Mouse (Mus musculus) embryo, embryonic 11 days (tissue): ENCODE measurements at regions not wholly inside any gene's neighbourhood (a gene's known extent, or its start where the extent isn't known, plus 50 kb on each side); places are given as distances from the start of the nearest gene placed in this dataset.

ENCODE experiments used
- DNase-seq: peaks from one replicate; pipeline ENCODE4 v3.0.0-alpha.2; 2015

DNA sequence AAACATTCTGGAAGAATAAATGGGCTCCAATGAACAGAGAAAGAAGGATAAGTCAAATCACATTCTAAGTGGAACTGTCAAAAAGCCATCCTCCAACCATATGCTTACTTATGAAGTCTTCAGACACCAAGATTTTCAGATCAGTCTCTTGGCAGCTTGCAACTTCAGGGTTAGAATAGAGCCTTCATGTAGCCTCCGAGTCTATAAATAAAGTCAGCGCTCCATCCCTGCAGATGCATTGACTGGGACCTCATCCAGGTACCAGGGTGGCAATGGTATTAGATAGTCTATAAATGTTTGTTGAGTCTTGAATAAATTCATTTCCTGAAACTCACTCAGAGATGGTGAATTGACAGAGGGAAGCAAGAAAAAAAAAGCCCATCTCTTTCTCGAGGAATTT lies 107.2 kb upstream of the Eepd1 start:
- no peak for DNase-seq

GRCm38 (mm10) chr9:25376209-25376608 lies 105.1 kb upstream of the Eepd1 start:
- DNase-seq: no peak

- no peak for DNase-seq
Observed at GRCm38 (mm10) chr9:25377771-25378747, 103.3 kb upstream of the Eepd1 start.

- no peak for DNase-seq
Observed at GRCm38 (mm10) chr9:25385333-25385732, 96.0 kb upstream of the Eepd1 start.

DNA sequence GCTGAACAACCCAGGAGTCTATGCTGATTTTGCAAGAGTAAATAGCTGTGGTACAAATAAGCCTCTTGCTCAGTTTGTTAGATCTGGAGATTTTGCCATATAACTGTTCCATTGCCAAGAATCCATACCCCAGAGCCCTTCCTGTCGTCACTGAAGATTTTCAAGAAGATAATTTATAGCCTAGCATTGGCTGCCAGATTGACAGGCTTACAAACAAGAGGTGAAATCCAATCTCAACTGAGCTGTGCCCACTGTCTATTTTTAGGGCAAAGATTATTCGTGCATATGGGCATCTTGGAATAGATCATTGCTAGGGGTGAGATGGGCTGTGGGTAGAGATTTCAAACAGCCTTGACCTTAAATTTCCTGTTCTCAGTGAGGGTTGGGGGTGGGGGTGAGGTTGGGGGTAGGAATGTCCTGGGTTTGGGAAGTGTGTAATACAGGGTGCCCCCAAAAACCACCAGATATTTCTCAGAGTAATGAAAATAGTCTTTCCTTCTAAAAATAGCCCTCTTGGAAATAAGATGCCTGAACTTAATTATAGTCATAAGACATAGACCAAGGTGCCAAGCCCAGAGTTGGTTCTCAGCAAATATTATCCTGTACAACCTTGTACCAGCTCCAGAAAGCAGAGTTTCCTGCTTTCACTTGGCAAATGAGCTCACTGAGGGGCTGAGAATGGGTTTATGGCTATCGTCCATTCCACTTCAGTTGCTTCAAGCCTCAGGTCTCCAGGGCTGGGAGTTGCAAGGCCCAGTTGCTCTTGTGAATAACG lies 93.3 kb upstream of the Eepd1 start:
- DNase-seq: no peak

DNA sequence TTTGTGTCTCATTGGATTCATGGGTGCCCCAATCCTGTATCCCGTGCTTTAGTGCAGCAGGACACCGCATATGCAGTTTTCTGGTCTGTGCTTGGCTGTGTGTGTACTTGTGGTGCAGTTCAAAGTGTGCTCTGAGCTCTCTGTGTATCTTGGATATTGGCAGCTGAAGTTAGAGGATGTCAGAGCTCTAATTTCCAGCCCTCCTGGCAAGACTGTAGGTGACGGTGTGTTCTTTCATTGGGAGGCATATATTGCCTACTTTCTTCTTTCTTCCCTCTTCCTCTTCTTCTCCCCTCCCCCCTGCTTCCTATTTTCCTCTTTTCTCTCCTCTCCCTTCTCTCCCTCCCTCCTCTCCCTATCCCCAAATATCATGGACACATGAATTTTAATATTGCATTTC lies 92.0 kb upstream of the Eepd1 start:
- DNase-seq: no peak

- DNase-seq: peak; percentile 76
Observed at GRCm38 (mm10) chr9:25400647-25401335, 80.6 kb upstream of the Eepd1 start.

DNA sequence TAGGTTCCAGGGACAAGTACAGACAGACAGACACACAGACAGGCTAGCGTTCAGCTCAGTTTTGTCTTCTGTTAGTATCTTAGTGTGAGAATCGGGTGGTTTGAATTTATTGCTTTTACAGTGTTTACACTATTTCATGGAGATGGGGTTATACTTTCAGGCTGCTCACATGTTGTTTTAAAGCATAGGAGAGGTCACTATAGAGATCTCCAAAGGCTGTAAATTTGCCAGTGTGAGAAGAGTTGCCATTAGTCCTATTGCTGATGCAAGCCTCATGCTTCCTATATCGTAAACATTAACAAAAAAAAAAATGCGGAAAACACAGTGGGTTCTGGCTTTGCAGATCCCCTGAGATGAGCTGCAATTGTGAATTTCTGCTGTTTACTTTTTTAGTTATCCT lies 75.5 kb upstream of the Eepd1 start:
- no peak for DNase-seq

DNA sequence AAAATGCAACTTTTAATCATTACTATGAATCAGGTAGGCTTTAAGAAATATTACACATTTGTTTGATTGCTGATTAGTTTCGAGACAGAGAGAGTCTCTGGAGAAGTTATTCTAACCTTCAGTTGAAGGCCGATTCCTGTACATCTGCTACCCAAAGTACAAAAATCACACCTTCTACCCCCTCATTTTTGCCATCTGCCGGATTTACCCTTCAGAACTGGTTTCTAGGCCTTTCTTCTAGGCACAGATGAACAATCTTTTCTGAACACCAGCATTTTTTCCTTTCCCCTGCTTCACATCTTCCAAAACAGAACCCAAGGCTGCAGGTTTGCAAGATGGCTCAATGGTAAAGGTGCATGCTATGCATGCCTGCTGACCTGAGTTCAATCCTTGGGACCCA lies 72.8 kb upstream of the Eepd1 start:
- DNase-seq: no peak

GRCm38 (mm10) chr9:25409729-25410128 lies 71.6 kb upstream of the Eepd1 start:
- DNase-seq: no peak

DNA sequence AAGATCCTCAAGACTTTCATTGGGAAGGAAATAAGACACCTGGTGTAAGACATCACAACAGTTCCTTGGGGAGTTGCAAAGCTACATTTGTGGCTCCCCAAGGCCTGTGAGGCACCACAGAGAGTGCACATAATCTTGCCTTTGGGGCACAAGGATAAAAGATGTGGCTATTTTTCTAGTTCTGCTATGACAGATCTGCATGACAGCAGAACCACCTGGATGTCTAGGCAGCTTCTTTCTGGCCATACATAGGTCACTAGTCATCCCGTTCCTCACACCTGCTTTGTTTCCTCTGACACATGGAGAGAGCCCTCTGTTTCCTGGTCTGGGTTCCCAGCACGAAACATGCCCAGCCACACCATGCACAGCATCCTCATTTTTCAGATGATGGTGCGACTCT lies 67.5 kb upstream of the Eepd1 start:
- no peak for DNase-seq

DNA sequence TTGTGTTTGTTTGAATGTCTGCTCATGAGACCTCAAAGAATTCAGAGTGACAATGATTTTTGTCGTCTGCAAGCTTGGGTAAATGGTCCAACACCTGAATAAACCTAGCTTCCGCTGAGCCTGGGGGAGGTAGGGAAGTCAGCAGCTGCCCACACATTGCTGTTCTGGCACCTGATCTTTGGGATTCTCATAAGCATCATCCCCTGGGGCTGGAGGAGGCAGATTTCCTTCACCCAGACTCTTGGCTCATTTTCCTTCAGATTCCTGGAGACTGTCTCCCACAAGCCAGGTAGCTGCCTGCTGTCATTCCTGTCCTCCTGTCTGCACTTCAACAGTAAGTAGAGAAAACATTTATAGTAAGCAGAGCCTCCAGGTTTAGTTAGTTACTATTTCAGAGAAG lies 67.0 kb upstream of the Eepd1 start:
- no peak for DNase-seq

- DNase-seq: no peak
Observed at GRCm38 (mm10) chr9:25426941-25427340, 54.4 kb upstream of the Eepd1 start.

GRCm38 (mm10) chr9:25429450-25430213 lies 51.7 kb upstream of the Eepd1 start:
- no peak for DNase-seq
